Mouse (Mus musculus): ENCODE results near the gene Nkd1.

DNA sequence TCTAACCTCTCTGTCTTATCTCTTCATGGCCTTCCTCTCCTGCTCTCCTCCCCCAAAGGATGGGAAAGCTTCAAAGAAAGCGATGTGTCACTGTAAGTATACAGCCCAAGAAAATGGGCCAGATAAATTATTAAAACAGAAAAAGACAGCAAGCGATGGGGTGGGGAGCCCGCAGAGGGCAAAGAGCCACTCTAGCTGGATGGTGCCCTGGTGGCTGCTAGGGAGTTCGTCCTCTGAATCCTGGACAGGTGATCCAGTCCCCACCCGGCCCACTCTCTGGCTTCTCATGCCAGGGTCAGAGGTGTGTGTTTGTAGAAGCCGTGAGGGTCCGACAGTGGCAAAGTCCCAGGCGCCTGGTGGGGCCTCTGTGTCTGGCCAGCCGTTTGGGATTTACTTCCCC is 3.1 kb upstream of the Nkd1 start:
- TF ChIP-seq POLR2A (IDR thresholded peaks at IDR 0.05; ENCODE audit: borderline replicate concordance, extremely low read depth, insufficient read depth, insufficient read length, poor library complexity, severe bottlenecking) = no peak
- TF ChIP-seq CTCF (IDR thresholded peaks at IDR 0.05; ENCODE audit: borderline replicate concordance, extremely low read depth, insufficient read depth, insufficient read length) = no peak

Measured in brain, embryonic 14.5 days (tissue).